In genomic region chr7:141562852-141563427, GRCm38 (mm10) we compare ENCODE assay signal across 8 mouse cellular contexts. TPM values are rescaled to one million over a fixed set of nuclear protein-coding genes. Genes with fewer than 3 reads are reported as not detected.
DNase-seq lines count a peak whose midpoint lies in the region; ATAC-seq and TF ChIP-seq lines count a peak whose summit lies in the region.

No protein-coding gene starts in this region.

- TF ChIP-seq POLR2A in bone marrow, adult 2 months (IDR thresholded peaks at IDR 0.05; ENCODE audit: borderline replicate concordance, control insufficient read depth, low read depth, low read length), result no peak

- H3K27ac ChIP-seq in bone marrow, adult 2 months (ENCODE audit: control insufficient read depth, insufficient read depth, low read depth, low read length, poor library complexity), result peak overlapping the region; percentile 31; the same call in 1 of the 2 replicates
- H3K27ac ChIP-seq in heart, embryonic 13.5 days (replicated peaks), result peak overlapping the region; percentile 89
- peak overlapping the region; percentile 84 for H3K27ac ChIP-seq in kidney, embryonic 16.5 days (ENCODE audit: low read length)
- H3K27ac ChIP-seq in liver, embryonic 13.5 days, result peak overlapping the region; percentile 96
- peak overlapping the region; percentile 91 for H3K27ac ChIP-seq in neural tube, embryonic 15.5 days (replicated peaks)

- peak overlapping the region; percentile 95 for H3K4me2 ChIP-seq in heart, embryonic 13.5 days
- H3K4me2 ChIP-seq in kidney, embryonic 16.5 days (replicated peaks; ENCODE audit: low read depth, low read length), result peak overlapping the region; percentile 79
- peak overlapping the region; percentile 88 for H3K4me2 ChIP-seq in liver, embryonic 13.5 days
- peak overlapping the region; percentile 85 for H3K4me2 ChIP-seq in neural tube, embryonic 15.5 days

- 9% methylated on average over 21 of the region's 21 CpGs for WGBS in bone marrow, adult 2 months
- 1% methylated on average over 21 of the region's 21 CpGs for WGBS in heart, embryonic 13.5 days
- under 1% methylated on average over 21 of the region's 21 CpGs for WGBS in kidney, embryonic 16.5 days
- 4% methylated on average over 21 of the region's 21 CpGs for WGBS in liver, embryonic 13.5 days (ENCODE audit: insufficient replicate concordance)
- WGBS in neural tube, embryonic 15.5 days, result under 1% methylated on average over 21 of the region's 21 CpGs

- H3K27me3 ChIP-seq in heart, embryonic 13.5 days (replicated peaks), result no peaks in the 10 kb centered on the region
- H3K27me3 ChIP-seq in kidney, embryonic 16.5 days (ENCODE audit: insufficient read depth, low read length), result no peaks in the 10 kb centered on the region
- no peaks in the 10 kb centered on the region for H3K27me3 ChIP-seq in liver, embryonic 13.5 days
- H3K27me3 ChIP-seq in neural tube, embryonic 15.5 days (replicated peaks), result no peaks in the 10 kb centered on the region

- DNase-seq in CD8-positive naive resting alpha-beta T cell, adult 2 months (ENCODE audit: low read depth in 2 of 2, low spot score in 2 of 2), result peak; percentile 11 to 28
- DNase-seq in liver, embryonic 13.5 days, result peak; percentile 51
- DNase-seq in thymus, postnatal 25 days, result peak; percentile 52

- ATAC-seq in erythroid progenitor cell, adult 5-6 weeks (replicated peaks; ENCODE audit: low FRiP score, poor library complexity, severe bottlenecking), result 0 out of 2 replicates have a peak, but pooled peaks have one; percentile 17
- no peak for ATAC-seq in heart, embryonic 13.5 days (ENCODE audit: extremely low read depth, insufficient number of reproducible peaks, low FRiP score, low TSS enrichment)
- ATAC-seq in kidney, embryonic 16.5 days (ENCODE audit: low FRiP score, low TSS enrichment), result peak; percentile 30
- no peak for ATAC-seq in liver, embryonic 13.5 days (ENCODE audit: low read depth)
- peak; percentile 53 for ATAC-seq in neural tube, embryonic 15.5 days (ENCODE audit: low FRiP score)

- peaks cover 17% of the 10 kb centered on the region for H3K4me1 ChIP-seq in bone marrow, adult 2 months (ENCODE audit: control insufficient read depth, insufficient read depth, low read length)
- H3K4me1 ChIP-seq in heart, embryonic 13.5 days, result peaks cover 56% of the 10 kb centered on the region
- peaks cover 27% of the 10 kb centered on the region for H3K4me1 ChIP-seq in kidney, embryonic 16.5 days (ENCODE audit: insufficient read depth, low read length)
- H3K4me1 ChIP-seq in liver, embryonic 13.5 days (replicated peaks), result peaks cover 89% of the 10 kb centered on the region
- H3K4me1 ChIP-seq in neural tube, embryonic 15.5 days, result peaks cover 40% of the 10 kb centered on the region

- TF ChIP-seq CTCF in bone marrow, adult 2 months (IDR thresholded peaks at IDR 0.05; ENCODE audit: control insufficient read depth, insufficient read depth, low read length), result no peak

- no peaks in the 10 kb centered on the region for H3K9me3 ChIP-seq in heart, embryonic 13.5 days
- H3K9me3 ChIP-seq in kidney, embryonic 16.5 days (ENCODE audit: low read length), result no peaks in the 10 kb centered on the region
- H3K9me3 ChIP-seq in liver, embryonic 13.5 days (replicated peaks), result no peaks in the 10 kb centered on the region
- no peaks in the 10 kb centered on the region for H3K9me3 ChIP-seq in neural tube, embryonic 15.5 days (replicated peaks)

- H3K4me3 ChIP-seq in bone marrow, adult 2 months (replicated peaks; ENCODE audit: control insufficient read depth, low read depth, low read length), result peak overlapping the region; percentile 77
- peak overlapping the region; percentile 80 for H3K4me3 ChIP-seq in heart, embryonic 13.5 days
- H3K4me3 ChIP-seq in kidney, embryonic 16.5 days (ENCODE audit: low read length), result peak overlapping the region; percentile 91
- peak overlapping the region; percentile 100 for H3K4me3 ChIP-seq in liver, embryonic 13.5 days (replicated peaks)
- H3K4me3 ChIP-seq in neural tube, embryonic 15.5 days (replicated peaks), result peak overlapping the region; percentile 99

- H3K9ac ChIP-seq in heart, embryonic 13.5 days, result peak overlapping the region; percentile 97
- H3K9ac ChIP-seq in kidney, embryonic 16.5 days (replicated peaks; ENCODE audit: low read length), result peak overlapping the region; percentile 98
- peak overlapping the region; percentile 100 for H3K9ac ChIP-seq in liver, embryonic 13.5 days
- peak overlapping the region; percentile 99 for H3K9ac ChIP-seq in neural tube, embryonic 15.5 days (replicated peaks)

- peaks cover 12% of the 10 kb centered on the region for H3K36me3 ChIP-seq in heart, embryonic 13.5 days
- no peaks in the 10 kb centered on the region for H3K36me3 ChIP-seq in kidney, embryonic 16.5 days (ENCODE audit: insufficient read depth, low read length)
- peaks cover 30% of the 10 kb centered on the region for H3K36me3 ChIP-seq in liver, embryonic 13.5 days
- H3K36me3 ChIP-seq in neural tube, embryonic 15.5 days, result no peaks in the 10 kb centered on the region

RNA-seq across cellular contexts. Expression of gene Ap2a2, which starts 1.0 kb away (rescaled TPM):
- 38.8 and 59.9 TPM in 2 replicates for polyA plus RNA-seq in bone marrow, adult 2 months (2011; ENCODE audit: insufficient read depth, insufficient read length, low replicate concordance, missing spikeins)
- total RNA-seq in erythroid progenitor cell, adult 5-6 weeks (2015; ENCODE audit: low replicate concordance), result 71.7 and 96.2 TPM in 2 replicates
- total RNA-seq in erythroid progenitor cell, adult 5-6 weeks (2017; ENCODE audit: low replicate concordance), result 108 and 150 TPM in 2 replicates
- polyA plus RNA-seq in heart, embryonic 13.5 days (2015; fragmentation: Nextera tagmentation; extraction: Ambion mirVana), result 50.8 and 54.8 TPM in 2 replicates
- polyA plus RNA-seq in kidney, embryonic 16.5 days (2015; fragmentation: Nextera tagmentation; extraction: Ambion mirVana), result 99.4 and 100 TPM in 2 replicates
- 65.4 and 73.2 TPM in 2 replicates for polyA plus RNA-seq in liver, embryonic 13.5 days (2015; fragmentation: Nextera tagmentation; extraction: Ambion mirVana)
- 105 and 109 TPM in 2 replicates for polyA plus RNA-seq in neural tube, embryonic 15.5 days (2015; fragmentation: Nextera tagmentation; extraction: Ambion mirVana)

RNA-seq across cellular contexts. Expression of gene Chid1, which starts 23.3 kb away (rescaled TPM):
- 5.5 and 10.9 TPM in 2 replicates for polyA plus RNA-seq in bone marrow, adult 2 months (2011; ENCODE audit: insufficient read depth, insufficient read length, low replicate concordance, missing spikeins)
- total RNA-seq in erythroid progenitor cell, adult 5-6 weeks (2015; ENCODE audit: low replicate concordance), result 4.6 and 6.8 TPM in 2 replicates
- total RNA-seq in erythroid progenitor cell, adult 5-6 weeks (2017; ENCODE audit: low replicate concordance), result 6.8 and 10.8 TPM in 2 replicates
- 36.3 TPM in 2 replicates for polyA plus RNA-seq in heart, embryonic 13.5 days (2015; fragmentation: Nextera tagmentation; extraction: Ambion mirVana)
- 47.7 and 50.5 TPM in 2 replicates for polyA plus RNA-seq in kidney, embryonic 16.5 days (2015; fragmentation: Nextera tagmentation; extraction: Ambion mirVana)
- 28.0 and 31.3 TPM in 2 replicates for polyA plus RNA-seq in liver, embryonic 13.5 days (2015; fragmentation: Nextera tagmentation; extraction: Ambion mirVana)
- polyA plus RNA-seq in neural tube, embryonic 15.5 days (2015; fragmentation: Nextera tagmentation; extraction: Ambion mirVana), result 50.4 and 54.4 TPM in 2 replicates

Comparison
In these comparisons a context has a peak if more than half of its experiments do, and no peak if none do; other contexts are left out.
1. H3K27ac ChIP-seq: peak in every context shown above with its lines; median percentile 96 in liver, embryonic 13.5 days; 91 in neural tube, embryonic 15.5 days; 89 in heart, embryonic 13.5 days; 84 in kidney, embryonic 16.5 days; 31 in bone marrow, adult 2 months.
2. ATAC-seq: peak in erythroid progenitor cell, adult 5-6 weeks (single experiment), kidney, embryonic 16.5 days (single experiment) and neural tube, embryonic 15.5 days (single experiment); none in heart, embryonic 13.5 days (single experiment) and liver, embryonic 13.5 days (single experiment).
3. Peak in every context shown above with its lines, with median percentiles within 50 percentile points of each other: DNase-seq, H3K4me3 ChIP-seq, H3K4me2 ChIP-seq and H3K9ac ChIP-seq.